Mouse (Mus musculus): ENCODE measurements around the gene Pycard. TPM values are rescaled to one million over a fixed set of nuclear protein-coding genes. Genes with fewer than 3 reads are reported as not detected.
A peak's percentile ranks its signal among the peaks of the same experiment; 100 is the strongest.

Gene Pycard
- polyA plus RNA-seq, 1 experiment from 2014 or later, result 266 TPM

DNA sequence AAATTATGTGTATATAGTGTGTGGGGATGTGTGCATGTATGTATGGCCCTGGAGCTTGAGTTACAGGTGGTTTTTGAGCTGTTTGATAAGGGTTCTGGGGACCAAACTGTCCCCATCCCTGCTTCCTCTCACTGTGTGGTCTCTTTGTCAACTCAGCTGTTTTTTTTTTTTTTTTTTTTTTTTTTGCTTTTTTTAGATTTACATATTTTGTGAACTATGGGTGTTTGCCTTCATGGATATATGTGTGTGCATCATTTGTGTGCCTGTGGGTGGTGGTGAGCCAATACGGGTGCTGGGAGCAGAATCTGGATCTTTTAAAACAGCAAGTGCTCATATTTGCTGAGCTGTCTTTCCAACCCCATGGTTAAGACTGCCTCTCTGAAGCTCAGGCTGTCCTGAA lies 4.8 kb downstream of the Pycard start:
- Histone ChIP-seq H3K27ac (replicated peaks) (no peak overlapping the region), H3K4me3 (ENCODE audit: low read depth, low read length) (no peak overlapping the region), H3K9ac (ENCODE audit: low read length) (no peak overlapping the region), H3K36me3 (ENCODE audit: control insufficient read depth, insufficient read depth, low read length) (peaks cover 18% of the 10 kb centered on the region), H3K4me1 (replicated peaks; ENCODE audit: control insufficient read depth, insufficient read depth) (no peaks in the 10 kb centered on the region), H3K4me2 (replicated peaks; ENCODE audit: low read depth) (no peak overlapping the region), H3K27me3 (ENCODE audit: control insufficient read depth, insufficient read depth, low read length) (no peaks in the 10 kb centered on the region), H3K9me3 (ENCODE audit: control insufficient read depth, low read length) (no peaks in the 10 kb centered on the region)
- DNase-seq (ENCODE audit: low spot score) (no peak), ATAC-seq (ENCODE audit: low FRiP score, low TSS enrichment) (no peak)
- no peak for TF ChIP-seq EP300 (optimal IDR thresholded peaks at IDR 0.05)
- TF ChIP-seq CTCF (IDR thresholded peaks at IDR 0.05; ENCODE audit: low read depth), result no peak
- WGBS, result 81% methylated on average over 1 of the region's 1 CpGs

DNA sequence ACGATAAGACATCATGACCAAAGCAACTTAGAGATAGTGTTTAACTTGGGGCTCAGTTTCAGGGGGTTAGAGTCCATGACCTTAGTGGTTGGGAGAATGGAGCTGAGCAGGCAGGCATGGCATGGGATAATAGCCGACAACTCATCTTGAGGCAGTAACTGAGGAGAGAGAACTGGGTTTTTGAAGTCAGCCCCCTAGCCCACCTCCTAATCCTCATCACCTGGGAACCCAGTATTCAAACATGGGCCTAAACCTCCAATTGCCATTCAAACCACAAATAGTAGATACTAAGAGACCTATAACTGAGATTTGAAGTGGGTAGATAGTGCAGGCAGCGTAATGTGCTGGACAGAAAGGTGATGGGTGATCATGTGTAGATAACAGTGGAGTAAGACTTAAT lies 13.1 kb downstream of the Pycard start:
- TF ChIP-seq EP300 (optimal IDR thresholded peaks at IDR 0.05) (no peak), CTCF (IDR thresholded peaks at IDR 0.05; ENCODE audit: low read depth) (no peak)
- no peak for DNase-seq (ENCODE audit: low spot score)
- H3K9ac ChIP-seq (ENCODE audit: low read length), result no peak overlapping the region
- no peaks in the 10 kb centered on the region for H3K27me3 ChIP-seq (ENCODE audit: control insufficient read depth, insufficient read depth, low read length)
- 89% methylated on average over 3 of the region's 3 CpGs for WGBS
- H3K4me1 ChIP-seq (replicated peaks; ENCODE audit: control insufficient read depth, insufficient read depth), result no peaks in the 10 kb centered on the region
- H3K4me2 ChIP-seq (replicated peaks; ENCODE audit: low read depth), result no peak overlapping the region
- ATAC-seq (ENCODE audit: low FRiP score, low TSS enrichment), result no peak
- H3K27ac ChIP-seq (replicated peaks), result no peak overlapping the region
- H3K9me3 ChIP-seq (ENCODE audit: control insufficient read depth, low read length), result no peaks in the 10 kb centered on the region
- no peak overlapping the region for H3K4me3 ChIP-seq (ENCODE audit: low read depth, low read length)
- H3K36me3 ChIP-seq (ENCODE audit: control insufficient read depth, insufficient read depth, low read length), result peaks cover 40% of the 10 kb centered on the region

DNA sequence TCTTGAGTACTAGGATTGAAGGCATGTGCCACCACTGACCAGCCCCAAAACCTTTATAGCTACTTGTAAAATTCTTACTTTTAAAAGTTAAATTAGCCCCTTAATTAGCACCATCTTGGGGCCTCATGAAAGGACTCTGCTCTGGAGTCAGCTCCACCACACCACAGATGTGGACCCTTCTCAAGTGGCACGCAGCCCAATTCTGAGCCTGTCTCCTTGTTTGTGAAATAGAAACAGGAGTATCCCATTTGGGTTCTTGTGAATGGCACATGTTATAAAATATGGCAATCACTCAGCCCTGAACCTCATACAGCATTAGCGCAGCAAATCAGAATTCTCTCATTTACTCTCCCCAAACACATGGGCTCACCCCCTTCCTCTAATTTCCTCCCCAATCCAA lies 14.8 kb downstream of the Pycard start:
- H3K27ac ChIP-seq (replicated peaks), result no peak overlapping the region
- H3K36me3 ChIP-seq (ENCODE audit: control insufficient read depth, insufficient read depth, low read length), result peaks cover 43% of the 10 kb centered on the region
- 91% methylated on average over 2 of the region's 2 CpGs for WGBS
- TF ChIP-seq EP300 (optimal IDR thresholded peaks at IDR 0.05) (no peak), CTCF (IDR thresholded peaks at IDR 0.05; ENCODE audit: low read depth) (no peak)
- no peaks in the 10 kb centered on the region for H3K9me3 ChIP-seq (ENCODE audit: control insufficient read depth, low read length)
- ATAC-seq (ENCODE audit: low FRiP score, low TSS enrichment), result no peak
- H3K4me3 ChIP-seq (ENCODE audit: low read depth, low read length), result no peak overlapping the region
- H3K4me2 ChIP-seq (replicated peaks; ENCODE audit: low read depth), result no peak overlapping the region
- no peak overlapping the region for H3K9ac ChIP-seq (ENCODE audit: low read length)
- no peaks in the 10 kb centered on the region for H3K4me1 ChIP-seq (replicated peaks; ENCODE audit: control insufficient read depth, insufficient read depth)
- H3K27me3 ChIP-seq (ENCODE audit: control insufficient read depth, insufficient read depth, low read length), result no peaks in the 10 kb centered on the region
- DNase-seq (ENCODE audit: low spot score), result no peak

DNA sequence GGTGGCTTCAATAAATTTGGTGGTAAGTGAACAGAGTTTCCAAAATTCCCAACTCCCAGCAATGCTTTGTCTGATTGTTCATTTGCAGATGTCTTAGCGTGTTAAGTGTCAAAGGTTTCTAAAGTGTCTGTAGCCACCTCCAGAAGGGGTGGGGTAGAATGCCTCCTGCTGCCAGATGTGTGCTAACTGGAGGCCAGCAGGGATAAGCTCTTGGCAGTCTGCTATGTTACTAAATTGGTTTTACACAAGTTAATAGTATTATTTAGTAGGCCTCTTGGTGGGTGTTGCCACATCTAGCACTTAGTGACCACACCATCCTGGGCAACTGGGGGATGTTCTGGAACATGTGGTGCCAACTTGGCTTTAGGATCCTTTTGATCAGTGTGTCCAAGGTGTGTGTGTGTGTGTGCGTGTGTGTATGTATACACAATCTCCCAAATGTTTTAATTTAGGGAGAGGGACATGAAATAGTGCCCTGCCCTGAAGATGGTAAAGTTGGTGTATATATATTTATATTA lies 19.2 kb downstream of the Pycard start:
- ATAC-seq (ENCODE audit: low FRiP score, low TSS enrichment), result no peak
- no peaks in the 10 kb centered on the region for H3K4me1 ChIP-seq (replicated peaks; ENCODE audit: control insufficient read depth, insufficient read depth)
- H3K4me2 ChIP-seq (replicated peaks; ENCODE audit: low read depth), result no peak overlapping the region
- no peak overlapping the region for H3K4me3 ChIP-seq (ENCODE audit: low read depth, low read length)
- H3K9ac ChIP-seq (ENCODE audit: low read length), result no peak overlapping the region
- peaks cover 45% of the 10 kb centered on the region for H3K36me3 ChIP-seq (ENCODE audit: control insufficient read depth, insufficient read depth, low read length)
- 75% methylated on average over 2 of the region's 2 CpGs for WGBS
- DNase-seq (ENCODE audit: low spot score), result no peak
- no peak overlapping the region for H3K27ac ChIP-seq (replicated peaks)
- no peak for TF ChIP-seq EP300 (optimal IDR thresholded peaks at IDR 0.05)
- no peak for TF ChIP-seq CTCF (IDR thresholded peaks at IDR 0.05; ENCODE audit: low read depth)
- no peaks in the 10 kb centered on the region for H3K27me3 ChIP-seq (ENCODE audit: control insufficient read depth, insufficient read depth, low read length)
- H3K9me3 ChIP-seq (ENCODE audit: control insufficient read depth, low read length), result no peaks in the 10 kb centered on the region

DNA sequence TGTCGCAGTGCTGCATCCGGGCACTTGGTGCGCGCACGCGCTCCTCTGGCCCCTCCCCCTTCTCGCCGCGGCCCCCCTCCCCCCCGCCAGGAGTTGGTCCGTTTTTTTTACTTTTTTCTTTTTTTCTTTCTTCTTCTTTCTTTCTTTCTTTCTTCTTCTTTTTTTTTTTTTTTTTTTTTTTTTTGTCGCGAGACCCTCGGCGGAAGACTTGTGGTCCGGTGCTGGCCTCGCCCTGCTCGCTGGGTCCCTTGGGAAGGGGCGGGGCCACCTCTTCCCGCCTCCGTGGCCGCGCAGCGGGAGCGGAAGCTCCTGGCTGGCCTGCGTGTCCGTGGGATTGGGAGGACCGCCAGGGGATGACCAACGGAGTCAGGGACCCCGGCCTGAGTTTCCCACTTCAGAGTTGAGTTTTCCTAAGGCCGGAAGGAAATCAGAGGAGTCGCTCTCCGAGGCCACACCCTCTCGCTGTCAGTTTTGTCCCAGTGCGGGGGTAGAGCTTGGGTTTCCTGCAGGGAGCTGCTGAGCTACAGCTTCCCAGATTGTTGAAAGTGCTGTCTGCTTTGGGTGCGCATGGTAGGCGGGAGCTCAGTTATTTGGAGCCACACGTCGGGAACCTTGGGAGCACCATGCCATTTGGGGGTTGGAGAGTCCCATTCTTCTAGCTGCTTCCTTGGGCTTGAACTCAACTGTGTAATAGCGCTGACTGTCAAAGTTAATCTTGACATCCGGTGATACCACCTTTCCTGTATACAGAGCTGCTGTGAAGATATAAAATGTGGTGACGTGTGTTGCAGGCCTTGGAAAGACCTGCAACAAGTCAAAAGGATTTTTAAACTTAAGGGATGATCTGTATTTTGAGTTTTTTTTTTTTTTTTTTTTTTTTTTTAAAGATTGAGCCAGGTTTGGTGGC lies 25.5 kb downstream of the Pycard start:
- Histone ChIP-seq H3K27ac (replicated peaks) (peak overlapping the region; percentile 97), H3K9ac (ENCODE audit: low read length) (peak overlapping the region; percentile 99), H3K4me1 (replicated peaks; ENCODE audit: control insufficient read depth, insufficient read depth) (no peaks in the 10 kb centered on the region), H3K9me3 (ENCODE audit: control insufficient read depth, low read length) (no peaks in the 10 kb centered on the region), H3K4me2 (replicated peaks; ENCODE audit: low read depth) (peak overlapping the region; percentile 74), H3K4me3 (ENCODE audit: low read depth, low read length) (peak overlapping the region; percentile 98), H3K36me3 (ENCODE audit: control insufficient read depth, insufficient read depth, low read length) (peaks cover 15% of the 10 kb centered on the region), H3K27me3 (ENCODE audit: control insufficient read depth, insufficient read depth, low read length) (no peaks in the 10 kb centered on the region)
- DNase-seq (ENCODE audit: low spot score), result peak; percentile 87
- under 1% methylated on average over 40 of the region's 42 CpGs for WGBS
- peak; percentile 55 for ATAC-seq (ENCODE audit: low FRiP score, low TSS enrichment)
- TF ChIP-seq EP300 (optimal IDR thresholded peaks at IDR 0.05), result no peak
- TF ChIP-seq CTCF (IDR thresholded peaks at IDR 0.05; ENCODE audit: low read depth), result no peak
